Mouse (Mus musculus) testis, adult 2 months (tissue): ENCODE data around the gene Kctd5. TPM values are rescaled to one million over a fixed set of nuclear protein-coding genes. Genes with fewer than 3 reads are reported as not detected.

Experiments used
- H3K27ac ChIP-seq: fragments of 200-500 bp; 2 replicates; pipeline ENCODE4 v1.5.1; 2012; ENCODE audit warnings: low read depth, low read length; ENCODE audit not compliant: control insufficient read depth, insufficient read depth
- H3K27me3 ChIP-seq: fragments of 200-500 bp; 2 replicates; pipeline ENCODE4 v1.6.1; 2012; ENCODE audit warnings: mild to moderate bottlenecking, low read length, moderate library complexity; ENCODE audit not compliant: control insufficient read depth, insufficient read depth
- H3K36me3 ChIP-seq: fragments of 200-500 bp; 2 replicates; pipeline ENCODE4 v1.6.1; 2012; ENCODE audit warnings: mild to moderate bottlenecking, low read length; ENCODE audit not compliant: control insufficient read depth, insufficient read depth
- H3K4me1 ChIP-seq: fragments of 200-500 bp; 2 replicates; pipeline ENCODE4 v1.6.1; 2012; ENCODE audit warnings: low read length; ENCODE audit not compliant: control insufficient read depth, insufficient read depth
- H3K4me3 ChIP-seq: fragments of 200-500 bp; 2 replicates; pipeline ENCODE4 v1.5.1; 2012; ENCODE audit warnings: low read depth, mild to moderate bottlenecking, low read length, moderate library complexity, mixed read lengths; ENCODE audit not compliant: control insufficient read depth
- CTCF ChIP-seq: fragments of 200-500 bp; IDR thresholded peaks from 2 replicates; pipeline ENCODE4 v1.5.1; 2012; ENCODE audit warnings: low read depth, mild to moderate bottlenecking, inconsistent platforms, low read length, moderate library complexity; ENCODE audit not compliant: control insufficient read depth, insufficient read depth, insufficient replicate concordance
- POLR2A ChIP-seq: fragments of 200-500 bp; IDR thresholded peaks from 2 replicates; pipeline ENCODE4 v1.6.1; 2012; ENCODE audit warnings: low read depth, mild to moderate bottlenecking, inconsistent platforms, low read length, moderate library complexity; ENCODE audit not compliant: control insufficient read depth
- polyA plus RNA-seq: library from polyadenylated mRNA; depleted of rRNA; stranded (reverse); fragments of >200 nt; gene quantifications from 2 replicates; pipeline ENCODE4 v1.2.3, GENCODE M21; 2012; rRNA removed

Gene Kctd5
- polyA plus RNA-seq, 1 experiment, result 11.9 TPM

DNA sequence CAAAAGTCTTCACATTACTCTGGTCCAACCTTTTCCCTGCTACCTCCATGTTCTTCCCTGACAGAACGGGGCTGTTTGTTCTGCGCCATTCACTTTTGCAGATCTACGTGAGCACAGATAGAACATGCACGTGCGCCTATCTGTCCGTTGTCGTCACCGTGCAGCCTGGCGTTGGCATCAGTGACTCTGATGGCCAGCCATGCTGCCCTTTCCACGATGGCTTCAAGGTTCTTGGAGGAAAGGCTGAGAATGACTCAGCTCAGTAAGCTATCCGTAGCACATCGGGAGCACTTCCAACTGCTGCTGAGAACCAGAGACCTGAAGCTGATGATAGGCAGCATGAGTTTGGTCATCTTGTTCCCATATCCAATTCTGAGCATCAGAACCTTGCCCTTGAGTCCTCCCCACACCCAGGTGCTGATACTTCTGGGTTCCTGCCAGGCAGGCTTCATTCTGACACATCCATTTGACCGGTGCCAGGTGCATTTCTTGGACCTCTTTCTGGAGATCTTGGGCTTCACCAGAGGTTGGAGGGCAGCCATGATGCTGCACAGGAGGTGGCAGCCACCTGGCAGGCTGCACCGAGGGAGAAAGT lies 69.1 kb downstream of the Kctd5 start:
- no peak for TF ChIP-seq CTCF
- TF ChIP-seq POLR2A, result no peak
- no peaks in the 10 kb centered on the region for H3K4me1 ChIP-seq
- no peaks in the 10 kb centered on the region for H3K27me3 ChIP-seq
- H3K36me3 ChIP-seq, result no peaks in the 10 kb centered on the region
- no peak overlapping the region for H3K27ac ChIP-seq
- no peak overlapping the region for H3K4me3 ChIP-seq

DNA sequence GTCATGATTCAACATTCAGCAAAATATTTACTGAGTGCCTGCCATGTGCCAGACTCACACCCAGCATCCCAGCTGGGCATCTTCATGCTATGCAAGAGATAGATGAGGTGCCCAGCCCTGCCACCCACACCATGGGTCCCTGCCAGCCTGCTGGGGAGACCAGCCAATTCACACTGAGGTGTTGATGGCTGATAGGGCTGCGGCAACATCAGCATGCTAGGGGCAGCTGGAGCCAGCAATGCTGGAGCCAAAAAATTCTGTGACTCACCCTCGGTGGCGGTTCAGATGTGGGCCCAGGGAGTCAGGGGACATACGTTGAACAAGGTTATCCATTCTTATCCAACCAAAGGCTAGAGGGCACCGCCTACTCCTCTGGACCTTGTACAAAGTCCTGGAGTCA lies 72.9 kb downstream of the Kctd5 start:
- H3K4me1 ChIP-seq, result no peaks in the 10 kb centered on the region
- TF ChIP-seq POLR2A (no peak), CTCF (no peak)

DNA sequence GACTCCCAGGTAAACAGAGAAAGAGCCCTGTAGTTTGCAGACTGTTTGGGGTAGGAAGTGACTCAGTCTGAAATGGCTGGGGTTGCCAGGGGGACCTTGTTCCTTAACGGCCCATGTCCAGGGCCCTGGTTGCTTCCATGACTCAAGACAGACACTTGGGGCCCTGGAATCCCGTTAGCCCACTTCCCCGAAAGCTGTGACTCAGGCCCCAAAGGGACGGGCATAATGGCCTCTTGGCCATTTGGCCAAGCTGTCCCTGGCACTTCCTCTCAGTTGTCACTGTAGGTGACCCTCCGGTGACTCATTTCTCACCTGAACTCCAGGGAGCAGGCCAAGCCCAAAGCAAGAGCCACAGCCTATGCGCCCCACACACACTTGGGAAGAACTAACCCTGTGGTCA lies 74.9 kb downstream of the Kctd5 start:
- Histone ChIP-seq H3K4me1 (no peaks in the 10 kb centered on the region), H3K27ac (no peak overlapping the region), H3K4me3 (no peak overlapping the region), H3K27me3 (no peaks in the 10 kb centered on the region), H3K36me3 (no peaks in the 10 kb centered on the region)
- no peak for TF ChIP-seq POLR2A
- TF ChIP-seq CTCF, result no peak

More for the DNA sequence above, 72.9 kb downstream of the Kctd5 start:
- H3K36me3 ChIP-seq, result no peaks in the 10 kb centered on the region
- no peak overlapping the region for H3K4me3 ChIP-seq
- H3K27ac ChIP-seq, result no peak overlapping the region
- no peaks in the 10 kb centered on the region for H3K27me3 ChIP-seq

DNA sequence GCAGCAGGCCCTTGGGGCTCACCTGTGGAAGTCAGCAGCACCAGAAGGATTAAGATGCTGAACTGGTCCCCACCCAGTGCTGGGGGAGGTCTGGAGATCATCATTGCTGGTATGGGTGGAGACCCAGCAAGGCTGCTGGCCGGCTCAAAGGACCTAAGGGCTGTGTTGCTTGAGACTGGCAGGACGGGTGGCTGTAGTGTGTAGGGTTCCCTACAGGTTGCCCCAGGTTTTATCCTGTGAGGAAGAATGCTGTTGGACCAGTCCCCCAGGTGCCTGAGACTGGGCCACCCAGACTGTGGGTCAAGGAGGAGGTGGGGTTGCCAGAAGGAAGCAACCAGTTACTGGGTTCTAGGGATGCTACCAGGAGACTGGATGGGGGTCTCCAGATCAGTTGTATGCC lies 75.4 kb downstream of the Kctd5 start, which contains the start of gene Prss22:
TSS of gene Prss22 (minus strand) at position 200 of the 400 bp plus-strand sequence.
- Histone ChIP-seq H3K27me3 (no peaks in the 10 kb centered on the region), H3K4me3 (no peak within 1 kb of the TSS)
- TF ChIP-seq CTCF (no peak), POLR2A (no peak)

More for the DNA sequence above, 75.4 kb downstream of the Kctd5 start, which contains the start of gene Prss22:
- no peaks in the 10 kb centered on the region for H3K36me3 ChIP-seq
- peaks cover 2% of the 10 kb centered on the region for H3K4me1 ChIP-seq
- no peak within 1 kb of the TSS for H3K27ac ChIP-seq

Other genes with a start within 250 kb of the Kctd5 start
- 1,587 and 1,813 TPM in 2 replicates for gene Elob, start 244.3 kb downstream of the Kctd5 start, polyA plus RNA-seq
- gene Prss33, start 237.4 kb downstream of the Kctd5 start, polyA plus RNA-seq, result 0.89 and 1.2 TPM in 2 replicates
- gene Prss32, start 229.6 kb downstream of the Kctd5 start, polyA plus RNA-seq, result 0.30 and 0.36 TPM in 2 replicates
- gene Prss41, start 229.3 kb downstream of the Kctd5 start, polyA plus RNA-seq, result 12.2 and 13.8 TPM in 2 replicates
- gene Prss21, start 205.4 kb downstream of the Kctd5 start, polyA plus RNA-seq, result 208 and 246 TPM in 2 replicates
- gene Dcpp1, start 192.6 kb downstream of the Kctd5 start, polyA plus RNA-seq, result 0.34 and 0.67 TPM in 2 replicates
- not detected in 2 replicates for gene Dcpp2, start 192.6 kb downstream of the Kctd5 start, polyA plus RNA-seq
- gene Dcpp3, start 156.0 kb downstream of the Kctd5 start, polyA plus RNA-seq, result not detected in 2 replicates
- not detected in 2 replicates for gene Sbp, start 131.8 kb downstream of the Kctd5 start, polyA plus RNA-seq
- gene Sbpl, start 118.2 kb downstream of the Kctd5 start, polyA plus RNA-seq, result not detected in 2 replicates
- not detected in 2 replicates for gene Prss30, start 92.9 kb downstream of the Kctd5 start, polyA plus RNA-seq
- gene Prss22, start 75.4 kb downstream of the Kctd5 start, polyA plus RNA-seq, result not detected in 2 replicates
- not detected in 2 replicates for gene Prss27, start 35.3 kb downstream of the Kctd5 start, polyA plus RNA-seq
- 486 and 516 TPM in 2 replicates for gene Pdpk1, start 77.4 kb upstream of the Kctd5 start, polyA plus RNA-seq
- 116 and 135 TPM in 2 replicates for gene Amdhd2, start 90.3 kb upstream of the Kctd5 start, polyA plus RNA-seq
- gene Atp6v0c, start 96.2 kb upstream of the Kctd5 start, polyA plus RNA-seq, result 329 and 345 TPM in 2 replicates
- 7.0 and 9.5 TPM in 2 replicates for gene Tbc1d24, start 132.1 kb upstream of the Kctd5 start, polyA plus RNA-seq
- 0.35 and 0.54 TPM in 2 replicates for gene Ntn3, start 136.0 kb upstream of the Kctd5 start, polyA plus RNA-seq
- gene Tedc2, start 147.4 kb upstream of the Kctd5 start, polyA plus RNA-seq, result 4.0 and 4.1 TPM in 2 replicates
- 10.7 and 13.3 TPM in 2 replicates for gene Ccnf, start 178.0 kb upstream of the Kctd5 start, polyA plus RNA-seq